Mouse (Mus musculus): ENCODE measurements around the gene Man2b1.

- TF ChIP-seq ETS1 (IDR thresholded peaks at IDR 0.05; ENCODE audit: low read depth, low read length) (no peak), CTCF (IDR thresholded peaks at IDR 0.05 in 2 of 3, conservative IDR thresholded peaks at IDR 0.05 in 1 of 3; ENCODE audit: control insufficient read depth in 1 of 3, insufficient read depth in 1 of 3, low read depth in 2 of 3, low read length in 3 of 3, poor library complexity in 1 of 3, severe bottlenecking in 1 of 3) (no peak), GATA1 (IDR thresholded peaks at IDR 0.05; ENCODE audit: low read depth, low read length) (no peak), POLR2A (IDR thresholded peaks at IDR 0.05; ENCODE audit: control insufficient read depth in 1 of 2, insufficient read depth in 1 of 2, low read depth in 1 of 2, low read length in 2 of 2, poor library complexity in 1 of 2) (no peak), MXI1 (IDR thresholded peaks at IDR 0.05; ENCODE audit: low read depth, low read length) (no peak), POLR2AphosphoS5 (IDR thresholded peaks at IDR 0.05; ENCODE audit: borderline replicate concordance, low read depth, low read length) (no peak), MEF2A (IDR thresholded peaks at IDR 0.05; ENCODE audit: extremely low read depth, insufficient replicate concordance, low read depth, low read length, poor library complexity, severe bottlenecking) (no peak), MYB (IDR thresholded peaks at IDR 0.05; ENCODE audit: low read depth, low read length) (no peak), TAL1 (IDR thresholded peaks at IDR 0.05; ENCODE audit: low read length) (no peak), SMC3 (IDR thresholded peaks at IDR 0.05; ENCODE audit: low read depth, low read length) (no peak), MAX (IDR thresholded peaks at IDR 0.05; ENCODE audit: low read length) (no peak)
Measured at GRCm38 (mm10) chr8:85088771-85089170, 5.7 kb downstream of the Man2b1 start.

Measured in MEL (cell line).